Mouse (Mus musculus) CH12.LX (cell line): ENCODE results near the gene Plaur. TPM values are rescaled to one million over a fixed set of nuclear protein-coding genes. Genes with fewer than 3 reads are reported as not detected.
A peak's percentile ranks its signal among the peaks of the same experiment; 100 is the strongest.

Source experiments
- DNase-seq: peaks from one replicate; pipeline ENCODE4 v3.0.0-alpha.2; 2013; ENCODE audit errors: extremely low read depth
- H3K27ac ChIP-seq: 2 replicates; pipeline ENCODE4 v1.5.1; 2012; ENCODE audit warnings: low read depth, mild to moderate bottlenecking, control low read depth, moderate library complexity; ENCODE audit not compliant: insufficient read depth
- H3K27me3 ChIP-seq: replicated peaks from 2 replicates; pipeline ENCODE3; 2012; ENCODE audit warnings: inconsistent platforms
- H3K36me3 ChIP-seq, 2 experiments: replicated peaks in 1 of 2; 2 replicates each; pipeline versions ENCODE3 to v1.6.1; 2012; ENCODE audit warnings: inconsistent platforms in 1 of 2, low read length in 1 of 2, mild to moderate bottlenecking in 1 of 2, mixed read lengths in 1 of 2, moderate library complexity in 1 of 2; ENCODE audit not compliant: control insufficient read depth in 1 of 2, insufficient read depth in 1 of 2
- H3K4me1 ChIP-seq, 2 experiments: 2 replicates each; pipeline ENCODE4 v1.6.1; 2012; ENCODE audit warnings: inconsistent platforms in 1 of 2, moderate library complexity in 1 of 2; ENCODE audit not compliant: insufficient read depth in 2 of 2, control insufficient read depth in 1 of 2
- H3K4me2 ChIP-seq: 2 replicates; pipeline ENCODE4 v1.6.1; 2012; ENCODE audit warnings: low read depth, mild to moderate bottlenecking, control low read depth; ENCODE audit not compliant: poor library complexity, insufficient read depth, severe bottlenecking
- H3K4me3 ChIP-seq, 3 experiments: fragments of 150-350 bp in 1 of 3; sonication (generic) in 1 of 3; replicated peaks in 1 of 3; 2 replicates each; pipeline versions ENCODE3 to v1.5.1; 2011 to 2012; ENCODE audit warnings: low read depth in 2 of 3, low read length in 2 of 3, mild to moderate bottlenecking in 2 of 3, moderate library complexity in 2 of 3, control low read depth in 1 of 3, improper control_type of control experiment in 1 of 3, inconsistent platforms in 1 of 3, mixed read lengths in 1 of 3; ENCODE audit not compliant: poor library complexity in 1 of 3
- H3K79me2 ChIP-seq: replicated peaks from 2 replicates; pipeline ENCODE4 v1.6.1; 2012; ENCODE audit warnings: mild to moderate bottlenecking, moderate library complexity; ENCODE audit not compliant: control insufficient read depth, poor library complexity, insufficient read depth, severe bottlenecking; ENCODE audit errors: extremely low read depth
- H3K9ac ChIP-seq: 2 replicates; pipeline ENCODE4 v1.6.1; 2012; ENCODE audit warnings: low read depth, mild to moderate bottlenecking, control low read depth, moderate library complexity; ENCODE audit not compliant: insufficient read depth
- H3K9me3 ChIP-seq: replicated peaks from 2 replicates; pipeline ENCODE3; 2012; ENCODE audit warnings: low read length, inconsistent platforms, mixed read lengths
- CHD2 ChIP-seq: IDR thresholded peaks from 2 replicates; pipeline ENCODE4 v1.6.1; 2011; ENCODE audit warnings: low read length, improper control_type of control experiment
- CTCF ChIP-seq, 2 experiments: IDR thresholded peaks in 1 of 2; conservative IDR thresholded peaks in 1 of 2; 2 replicates each; pipeline ENCODE4 v1.5.1; 2011 to 2012; ENCODE audit warnings: low read depth in 2 of 2, low read length in 2 of 2, improper control_type of control experiment in 1 of 2, inconsistent platforms in 1 of 2, mild to moderate bottlenecking in 1 of 2, moderate library complexity in 1 of 2
- E2F4 ChIP-seq: IDR thresholded peaks from 2 replicates; pipeline ENCODE4 v1.6.1; 2011; ENCODE audit warnings: low read depth, low read length, improper control_type of control experiment; ENCODE audit not compliant: insufficient replicate concordance
- ELF1 ChIP-seq: IDR thresholded peaks from 2 replicates; pipeline ENCODE4 v1.6.1; 2014; ENCODE audit warnings: low read depth, mild to moderate bottlenecking, inconsistent platforms, low read length, improper control_type of control experiment
- EP300 ChIP-seq: IDR thresholded peaks from 2 replicates; pipeline ENCODE4 v1.6.1; 2011; ENCODE audit warnings: low read length, improper control_type of control experiment
- ETS1 ChIP-seq: conservative IDR thresholded peaks from 2 replicates; pipeline ENCODE4 v1.6.1; 2012; ENCODE audit warnings: low read depth, mild to moderate bottlenecking, inconsistent platforms, low read length, improper control_type of control experiment, moderate library complexity
- HCFC1 ChIP-seq: IDR thresholded peaks from 2 replicates; pipeline ENCODE4 v1.6.1; 2012; ENCODE audit warnings: low read depth, mild to moderate bottlenecking, inconsistent platforms, low read length, improper control_type of control experiment
- JUN ChIP-seq: IDR thresholded peaks from 2 replicates; pipeline ENCODE4 v1.6.1; 2011; ENCODE audit warnings: low read depth, mild to moderate bottlenecking, low read length, improper control_type of control experiment, moderate library complexity; ENCODE audit not compliant: insufficient read depth
- MAX ChIP-seq: IDR thresholded peaks from 2 replicates; pipeline ENCODE4 v1.6.1; 2011; ENCODE audit warnings: low read length, improper control_type of control experiment
- MAZ ChIP-seq: IDR thresholded peaks from 2 replicates; pipeline ENCODE4 v1.6.1; 2012; ENCODE audit warnings: low read depth, mild to moderate bottlenecking, inconsistent platforms, low read length, improper control_type of control experiment, moderate library complexity
- MEF2A ChIP-seq: IDR thresholded peaks from 2 replicates; pipeline ENCODE4 v1.6.1; 2014; ENCODE audit warnings: low read depth, mild to moderate bottlenecking, inconsistent platforms, low read length, improper control_type of control experiment, borderline replicate concordance
- MXI1 ChIP-seq: IDR thresholded peaks from 2 replicates; pipeline ENCODE4 v1.6.1; 2011; ENCODE audit warnings: mild to moderate bottlenecking, low read depth, low read length, improper control_type of control experiment
- NRF1 ChIP-seq: IDR thresholded peaks from 2 replicates; pipeline ENCODE4 v1.6.1; 2014; ENCODE audit warnings: low read depth, mild to moderate bottlenecking, inconsistent platforms, low read length, improper control_type of control experiment, moderate library complexity
- PAX5 ChIP-seq: IDR thresholded peaks from 2 replicates; pipeline ENCODE4 v1.6.1; 2012; ENCODE audit warnings: low read length, inconsistent platforms, mixed read lengths
- POLR2A ChIP-seq: IDR thresholded peaks from 2 replicates; pipeline ENCODE4 v1.6.1; 2011; ENCODE audit warnings: low read depth, mild to moderate bottlenecking, improper control_type of control experiment, low read length
- SMC3 ChIP-seq: IDR thresholded peaks from 2 replicates; pipeline ENCODE4 v1.6.1; 2011; ENCODE audit warnings: low read depth, low read length, improper control_type of control experiment
- TCF12 ChIP-seq: IDR thresholded peaks from 2 replicates; pipeline ENCODE4 v1.6.1; 2014; ENCODE audit warnings: low read depth, mild to moderate bottlenecking, inconsistent platforms, low read length, improper control_type of control experiment
- USF2 ChIP-seq: conservative IDR thresholded peaks from 2 replicates; pipeline ENCODE4 v1.6.1; 2011; ENCODE audit warnings: low read depth, low read length, improper control_type of control experiment
- ZMIZ1 ChIP-seq: IDR thresholded peaks from 2 replicates; pipeline ENCODE4 v1.6.1; 2012; ENCODE audit warnings: low read depth, mild to moderate bottlenecking, inconsistent platforms, low read length, improper control_type of control experiment
- ZNF384 ChIP-seq: IDR thresholded peaks from 2 replicates; pipeline ENCODE4 v1.6.1; 2012; ENCODE audit warnings: low read depth, low read length, improper control_type of control experiment, inconsistent platforms
- dilution Hi-C: fragments of 300-500 bp; cut with MboI; formaldehyde crosslinking; loops from 2 replicates; pipeline ENCODE4 v1.14.3; 2020; ENCODE audit warnings: low sequenced_read_pairs; ENCODE audit not compliant: extremely low pct_unique_long_range_greater_than_20kb, extremely low pct_ligation_motif_present
- in situ Hi-C: fragments of 300-500 bp; cut with MboI; formaldehyde crosslinking; loops from 3 replicates; pipeline ENCODE4 v1.14.3; 2019; ENCODE audit warnings: low sequenced_read_pairs, low pct_ligation_motif_present, low pct_unique_long_range_greater_than_20kb, mixed read lengths
- polyA plus RNA-seq: library from polyadenylated mRNA; unstranded; fragments of >175 nt; gene quantifications from 2 replicates; pipeline ENCODE4 v1.2.1, GENCODE M21; 2012; ENCODE audit warnings: low read depth; ENCODE audit not compliant: insufficient read length
- total RNA-seq, 2 experiments: library from RNA; depleted of rRNA; stranded (reverse); fragments of 300-350 nt in 1 of 2; fragments of >200 nt in 1 of 2; gene quantifications; 2 replicates each; pipeline ENCODE4 v1.2.3; 2012 to 2014

Gene Plaur
- total RNA-seq (2012; rRNA removed): 0.13 and 0.29 TPM in 2 replicates
- 0.69 and 0.72 TPM in 2 replicates for total RNA-seq (2014; rRNA removed)
- polyA plus RNA-seq: 0.26 and 0.57 TPM in 2 replicates

- DNase-seq: no peak
- Histone ChIP-seq H3K4me1 (peaks cover 4 to 9% of the 10 kb centered on the region in 2 experiments; a peak in 3 of 4 replicates), H3K4me3 (no peak within 1 kb of the TSS), H3K79me2 (no peaks in the 10 kb centered on the region), H3K9me3 (no peaks in the 10 kb centered on the region), H3K27ac (no peak within 1 kb of the TSS), H3K4me2 (no peak within 1 kb of the TSS), H3K9ac (no peak within 1 kb of the TSS), H3K27me3 (peaks cover 56% of the 10 kb centered on the region), H3K36me3 (no peaks in the 10 kb centered on the region)
- dilution Hi-C loops (no loop called here), in situ Hi-C loops (no loop called here)
- TF ChIP-seq E2F4: no peak
- no peak for TF ChIP-seq EP300
- no peak for TF ChIP-seq SMC3
- TF ChIP-seq HCFC1: no peak
- TF ChIP-seq TCF12: no peak
- TF ChIP-seq ELF1: no peak
Measured at GRCm38 (mm10) chr7:24462388-24463319, at the start of gene Plaur. Gene Plaur, plus strand, starts transcription at chr7:24462484.

DNA sequence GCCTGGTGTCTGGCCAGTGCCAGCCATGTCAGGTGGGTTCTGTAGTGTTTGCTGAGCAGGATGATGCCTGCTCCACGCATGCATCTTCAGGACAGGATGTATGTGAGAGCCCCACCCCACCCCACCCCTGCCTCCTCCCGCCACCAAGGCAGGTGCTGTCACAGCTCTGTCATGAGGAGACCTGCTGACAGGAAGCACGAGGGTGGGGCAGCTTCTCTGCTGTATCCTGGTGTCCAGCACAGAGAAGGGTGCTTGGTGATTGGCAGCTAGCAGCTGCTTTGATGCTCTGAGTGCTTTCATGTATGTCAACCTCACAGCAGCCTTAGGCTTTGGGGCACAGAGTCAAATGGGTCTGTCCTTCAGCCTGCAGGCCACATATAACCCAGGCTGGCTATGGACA, 48.7 kb upstream of the Plaur start:
- dilution Hi-C loops: no loop called here
- in situ Hi-C loops: no loop called here
- peak; percentile 18 for DNase-seq

More for the DNA sequence above, 48.7 kb upstream of the Plaur start:
- Histone ChIP-seq H3K4me3 (no peak overlapping the region), H3K4me1 (peaks cover 0 to 8% of the 10 kb centered on the region in 2 experiments; a peak in 1 of 4 replicates), H3K79me2 (no peaks in the 10 kb centered on the region), H3K36me3 (peaks cover 20 to 78% of the 10 kb centered on the region in 2 experiments), H3K27ac (no peak overlapping the region), H3K9me3 (peaks cover 5% of the 10 kb centered on the region), H3K4me2 (no peak overlapping the region), H3K27me3 (no peaks in the 10 kb centered on the region), H3K9ac (no peak overlapping the region)
- TF ChIP-seq CTCF (conservative IDR thresholded peaks at IDR 0.05 in 1 of 2, IDR thresholded peaks at IDR 0.05 in 1 of 2; ENCODE audit: low read depth in 2 of 2, low read length in 2 of 2) (no peak), USF2 (no peak), MAZ (no peak), MAX (no peak), MXI1 (no peak), NRF1 (no peak), CHD2 (no peak), POLR2A (no peak), JUN (no peak), ZNF384 (no peak), PAX5 (no peak), SMC3 (no peak), ZMIZ1 (no peak), MEF2A (no peak), ETS1 (no peak)
